Mouse (Mus musculus) stomach, postnatal 0 days (tissue): ENCODE data around the gene Spag8.

Experiments
- CTCF ChIP-seq: IDR thresholded peaks from 2 replicates; pipeline ENCODE4 v1.5.1; 2016; ENCODE audit warnings: antibody characterized with exemption, low read depth, mild to moderate bottlenecking, moderate library complexity
- EP300 ChIP-seq: optimal IDR thresholded peaks from 2 replicates; pipeline ENCODE3; 2016; ENCODE audit warnings: antibody characterized with exemption

DNA sequence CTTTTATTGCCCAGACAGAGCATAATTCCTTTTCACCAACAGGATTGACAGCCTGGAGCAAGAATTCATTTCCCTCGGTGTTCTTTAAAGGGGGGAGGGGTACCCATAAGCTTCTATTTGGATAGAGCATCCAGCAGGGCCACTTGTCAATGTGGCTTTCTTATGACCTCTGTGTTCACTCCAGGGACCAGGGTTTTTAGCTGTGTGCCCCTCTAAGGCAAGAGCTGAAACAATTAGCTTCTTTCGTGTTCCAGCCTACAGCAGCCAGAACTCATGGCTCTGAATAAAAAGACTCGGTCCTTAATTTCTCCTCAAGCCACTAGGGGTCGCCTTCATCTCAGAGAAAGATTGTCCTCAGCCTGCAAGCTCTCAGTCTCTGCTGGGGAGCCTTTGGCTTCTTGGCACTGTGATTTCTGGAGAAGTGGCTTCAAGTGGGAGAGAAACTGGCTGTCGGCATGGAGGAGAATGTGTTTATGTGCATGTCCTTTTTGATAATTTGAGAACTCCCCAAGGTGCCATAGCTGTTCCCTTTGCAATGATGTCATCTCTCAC, 23.3 kb downstream of the Spag8 start:
- TF ChIP-seq EP300 (no peak), CTCF (peak; percentile 94)
